Mouse (Mus musculus): ENCODE measurements around the gene Kcnq2. TPM values are rescaled to one million over a fixed set of nuclear protein-coding genes. Genes with fewer than 3 reads are reported as not detected.

Kcnq2 gene
- polyA plus RNA-seq, 1 experiment from 2014 or later: 0.29 TPM

- Histone ChIP-seq H3K4me1 (no peaks in the 10 kb centered on the region), H3K4me2 (no peak overlapping the region), H3K36me3 (no peaks in the 10 kb centered on the region), H3K27ac (no peak overlapping the region), H3K9me3 (no peaks in the 10 kb centered on the region), H3K4me3 (no peak overlapping the region), H3K9ac (no peak overlapping the region), H3K27me3 (no peaks in the 10 kb centered on the region)
- ATAC-seq (ENCODE audit: borderline replicate concordance, extremely low read depth, low FRiP score, low TSS enrichment): peak; percentile 23
Observed at GRCm38 (mm10) chr2:181122642-181123041, 12.5 kb downstream of the Kcnq2 start.

DNA sequence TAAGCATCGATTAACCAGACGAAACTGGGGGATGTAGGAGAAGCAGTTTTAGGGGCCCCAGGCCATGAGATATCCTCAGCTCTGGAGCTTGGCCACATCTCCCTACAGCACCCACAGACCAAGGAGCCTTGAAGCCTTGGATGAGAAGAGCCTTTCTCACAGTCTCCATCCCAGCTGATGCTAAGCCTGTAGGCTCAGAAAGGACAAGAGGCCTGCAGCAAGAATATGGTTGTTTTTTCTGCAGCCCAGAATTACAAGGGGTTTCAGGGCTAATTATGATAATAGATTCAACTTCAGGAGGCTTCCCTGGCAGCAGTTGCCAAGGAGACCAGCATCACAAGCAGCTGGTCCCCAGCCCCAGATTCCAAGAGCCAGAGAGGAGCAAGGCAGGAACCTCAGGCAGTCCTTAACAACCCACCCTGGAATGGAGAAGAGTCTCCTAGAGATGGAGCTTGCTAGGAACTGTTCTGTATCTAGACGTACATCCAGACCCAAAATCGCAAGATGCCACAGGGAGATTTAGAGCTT, 14.1 kb downstream of the Kcnq2 start:
- Histone ChIP-seq H3K27me3 (no peaks in the 10 kb centered on the region), H3K36me3 (no peaks in the 10 kb centered on the region), H3K4me2 (no peak overlapping the region), H3K9me3 (no peaks in the 10 kb centered on the region), H3K4me1 (no peaks in the 10 kb centered on the region), H3K4me3 (no peak overlapping the region), H3K9ac (no peak overlapping the region), H3K27ac (no peak overlapping the region)
- no peak for ATAC-seq (ENCODE audit: borderline replicate concordance, extremely low read depth, low FRiP score, low TSS enrichment)
- 80% methylated on average over 4 of the region's 4 CpGs for WGBS

DNA sequence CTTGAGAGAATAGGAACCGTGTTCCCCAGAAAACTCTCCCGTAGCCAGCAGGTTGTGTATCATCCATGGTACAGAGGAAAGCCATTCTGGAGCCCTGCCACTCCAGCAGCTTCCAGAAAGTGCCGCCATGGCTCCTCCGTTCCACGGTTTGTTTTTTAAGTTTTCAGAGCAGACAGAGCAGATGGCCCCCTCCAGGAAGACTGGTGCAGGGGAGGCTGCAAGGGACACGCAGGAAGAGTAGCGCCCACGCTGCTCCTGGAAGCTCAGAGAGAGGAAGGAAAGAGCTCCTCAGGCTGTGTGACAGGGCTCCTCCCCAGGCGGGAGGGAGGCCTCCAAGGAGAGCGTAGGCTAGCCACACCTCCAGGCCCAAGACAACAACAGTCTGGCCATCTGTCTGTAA, 15.1 kb downstream of the Kcnq2 start:
- H3K4me3 ChIP-seq: no peak overlapping the region
- no peak overlapping the region for H3K9ac ChIP-seq
- 27% methylated on average over 10 of the region's 10 CpGs for WGBS
- H3K4me2 ChIP-seq: no peak overlapping the region
- H3K4me1 ChIP-seq: no peaks in the 10 kb centered on the region
- no peaks in the 10 kb centered on the region for H3K9me3 ChIP-seq
- no peak overlapping the region for H3K27ac ChIP-seq
- ATAC-seq (ENCODE audit: borderline replicate concordance, extremely low read depth, low FRiP score, low TSS enrichment): no peak
- no peaks in the 10 kb centered on the region for H3K27me3 ChIP-seq
- H3K36me3 ChIP-seq: no peaks in the 10 kb centered on the region

GRCm38 (mm10) chr2:181116436-181116835, 18.7 kb downstream of the Kcnq2 start:
- no peak overlapping the region for H3K27ac ChIP-seq
- no peak overlapping the region for H3K9ac ChIP-seq
- H3K4me2 ChIP-seq: no peak overlapping the region
- H3K27me3 ChIP-seq: no peaks in the 10 kb centered on the region
- no peak for ATAC-seq (ENCODE audit: borderline replicate concordance, extremely low read depth, low FRiP score, low TSS enrichment)
- no peaks in the 10 kb centered on the region for H3K9me3 ChIP-seq
- H3K4me3 ChIP-seq: no peak overlapping the region
- H3K36me3 ChIP-seq: no peaks in the 10 kb centered on the region
- no peaks in the 10 kb centered on the region for H3K4me1 ChIP-seq
- 78% methylated on average over 5 of the region's 5 CpGs for WGBS

GRCm38 (mm10) chr2:181115367-181115766, 19.7 kb downstream of the Kcnq2 start:
- Histone ChIP-seq H3K27ac (no peak overlapping the region), H3K36me3 (no peaks in the 10 kb centered on the region), H3K9me3 (no peaks in the 10 kb centered on the region), H3K4me3 (no peak overlapping the region), H3K4me1 (no peaks in the 10 kb centered on the region), H3K27me3 (no peaks in the 10 kb centered on the region), H3K4me2 (no peak overlapping the region), H3K9ac (no peak overlapping the region)
- 76% methylated on average over 3 of the region's 3 CpGs for WGBS
- no peak for ATAC-seq (ENCODE audit: borderline replicate concordance, extremely low read depth, low FRiP score, low TSS enrichment)

DNA sequence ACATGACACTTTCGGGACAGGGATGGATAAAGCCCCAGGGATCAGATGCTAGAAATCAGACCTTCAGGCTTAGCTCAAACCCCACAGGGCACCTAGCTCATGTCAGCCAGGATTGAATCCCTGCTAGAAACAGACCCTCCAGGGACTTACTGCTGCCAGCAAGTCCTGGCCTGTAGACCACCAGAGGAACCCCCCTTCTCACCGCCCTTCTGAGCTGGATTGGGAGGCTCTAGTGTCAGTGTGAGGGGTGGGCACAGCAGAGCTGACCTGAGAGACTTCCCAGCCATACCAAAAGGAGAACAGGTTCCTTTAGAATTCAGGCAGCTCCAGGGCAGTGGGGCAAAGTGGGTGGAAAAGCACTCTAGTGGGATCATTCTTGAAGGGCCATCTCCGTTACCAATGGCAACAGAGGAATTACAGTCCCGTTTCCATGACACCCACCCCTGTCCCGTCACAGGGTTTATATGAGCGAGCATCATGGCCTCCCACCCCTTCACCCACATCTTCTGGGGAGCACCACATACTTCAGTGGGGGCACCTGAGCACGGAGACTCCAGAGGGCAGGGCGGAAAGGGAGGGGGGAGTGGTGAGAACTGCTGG, 21.2 kb downstream of the Kcnq2 start:
- H3K4me1 ChIP-seq: no peaks in the 10 kb centered on the region
- H3K27me3 ChIP-seq: no peaks in the 10 kb centered on the region
- no peak overlapping the region for H3K27ac ChIP-seq
- no peak overlapping the region for H3K4me3 ChIP-seq
- H3K9me3 ChIP-seq: no peaks in the 10 kb centered on the region
- no peak overlapping the region for H3K4me2 ChIP-seq
- H3K9ac ChIP-seq: no peak overlapping the region
- WGBS: 53% methylated on average over 8 of the region's 8 CpGs
- H3K36me3 ChIP-seq: no peaks in the 10 kb centered on the region
- ATAC-seq (ENCODE audit: borderline replicate concordance, extremely low read depth, low FRiP score, low TSS enrichment): no peak

- Histone ChIP-seq H3K4me3 (no peak overlapping the region), H3K36me3 (no peaks in the 10 kb centered on the region), H3K9ac (no peak overlapping the region), H3K27ac (no peak overlapping the region), H3K9me3 (no peaks in the 10 kb centered on the region), H3K4me2 (no peak overlapping the region), H3K27me3 (no peaks in the 10 kb centered on the region), H3K4me1 (no peaks in the 10 kb centered on the region)
- WGBS: 87% methylated on average over 1 of the region's 1 CpGs
- ATAC-seq (ENCODE audit: borderline replicate concordance, extremely low read depth, low FRiP score, low TSS enrichment): no peak
Observed at GRCm38 (mm10) chr2:181111665-181112064, 23.4 kb downstream of the Kcnq2 start.

DNA sequence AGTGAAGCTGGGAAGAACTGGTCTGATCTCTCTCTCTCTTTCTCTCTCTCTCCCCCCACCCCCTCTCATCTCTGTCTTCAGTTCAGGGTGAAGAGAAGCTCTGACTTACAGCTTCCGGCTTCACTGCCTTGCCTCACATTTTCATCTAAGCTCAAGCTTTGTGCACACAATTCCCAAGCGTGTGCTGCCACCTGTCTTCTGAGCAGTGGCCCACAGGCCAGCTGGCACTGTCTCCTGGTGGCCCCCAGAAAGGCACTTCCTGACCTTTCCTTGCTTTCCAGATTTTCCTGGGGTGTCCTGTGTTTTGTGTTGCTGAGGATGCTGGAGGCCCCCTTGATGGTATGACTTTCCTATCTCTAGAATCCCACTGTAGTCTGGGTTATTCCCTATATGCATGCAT, 31.0 kb downstream of the Kcnq2 start:
- Histone ChIP-seq H3K4me3 (no peak overlapping the region), H3K4me2 (no peak overlapping the region), H3K9ac (no peak overlapping the region), H3K4me1 (no peaks in the 10 kb centered on the region), H3K9me3 (no peaks in the 10 kb centered on the region), H3K36me3 (no peaks in the 10 kb centered on the region), H3K27ac (no peak overlapping the region), H3K27me3 (no peaks in the 10 kb centered on the region)
- 50% methylated on average over 2 of the region's 2 CpGs for WGBS
- no peak for ATAC-seq (ENCODE audit: borderline replicate concordance, extremely low read depth, low FRiP score, low TSS enrichment)

DNA sequence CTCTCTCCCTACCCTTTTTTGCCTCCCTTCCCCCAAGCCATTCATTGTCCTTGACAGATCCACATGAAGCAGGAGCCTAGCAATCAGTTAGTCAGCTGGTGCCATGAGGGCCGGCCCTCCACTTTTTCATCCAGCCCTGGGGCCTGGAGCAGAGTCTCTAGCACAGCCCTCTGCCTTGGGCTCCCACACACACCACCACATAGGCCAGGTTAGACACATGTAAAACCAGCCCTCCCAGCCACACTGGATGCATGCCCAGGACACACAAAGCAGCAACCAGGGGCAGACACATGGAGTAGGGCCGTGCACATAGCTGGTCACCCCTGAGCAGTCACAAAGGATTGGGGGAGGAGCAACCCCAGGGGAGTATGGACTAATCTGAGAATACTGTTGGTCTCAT, 32.9 kb downstream of the Kcnq2 start:
- Histone ChIP-seq H3K9me3 (no peaks in the 10 kb centered on the region), H3K4me3 (no peak overlapping the region), H3K4me1 (no peaks in the 10 kb centered on the region), H3K9ac (no peak overlapping the region), H3K4me2 (no peak overlapping the region), H3K27me3 (no peaks in the 10 kb centered on the region), H3K27ac (no peak overlapping the region), H3K36me3 (no peaks in the 10 kb centered on the region)
- ATAC-seq (ENCODE audit: borderline replicate concordance, extremely low read depth, low FRiP score, low TSS enrichment): peak; percentile 55; the same call in 1 of the 2 replicates
- 24% methylated on average over 2 of the region's 2 CpGs for WGBS

- Histone ChIP-seq H3K4me3 (no peak overlapping the region), H3K27me3 (no peaks in the 10 kb centered on the region), H3K9ac (no peak overlapping the region), H3K27ac (no peak overlapping the region), H3K9me3 (no peaks in the 10 kb centered on the region), H3K4me2 (no peak overlapping the region), H3K4me1 (no peaks in the 10 kb centered on the region), H3K36me3 (no peaks in the 10 kb centered on the region)
- 70% methylated on average over 1 of the region's 1 CpGs for WGBS
- ATAC-seq (ENCODE audit: borderline replicate concordance, extremely low read depth, low FRiP score, low TSS enrichment): no peak
Observed at GRCm38 (mm10) chr2:181101626-181102025, 33.5 kb downstream of the Kcnq2 start.

- no peak for ATAC-seq (ENCODE audit: borderline replicate concordance, extremely low read depth, low FRiP score, low TSS enrichment)
- H3K27me3 ChIP-seq: no peaks in the 10 kb centered on the region
- no peak overlapping the region for H3K27ac ChIP-seq
- H3K36me3 ChIP-seq: no peaks in the 10 kb centered on the region
- H3K4me3 ChIP-seq: no peak overlapping the region
- no peak overlapping the region for H3K4me2 ChIP-seq
- H3K9ac ChIP-seq: no peak overlapping the region
- no peaks in the 10 kb centered on the region for H3K9me3 ChIP-seq
- 68% methylated on average over 2 of the region's 2 CpGs for WGBS
- no peaks in the 10 kb centered on the region for H3K4me1 ChIP-seq
Observed at GRCm38 (mm10) chr2:181100087-181100486, 35.0 kb downstream of the Kcnq2 start.

GRCm38 (mm10) chr2:181090123-181090522, 45.0 kb downstream of the Kcnq2 start:
- no peaks in the 10 kb centered on the region for H3K4me1 ChIP-seq
- no peak for ATAC-seq (ENCODE audit: borderline replicate concordance, extremely low read depth, low FRiP score, low TSS enrichment)
- H3K9ac ChIP-seq: no peak overlapping the region
- H3K9me3 ChIP-seq: no peaks in the 10 kb centered on the region
- no peaks in the 10 kb centered on the region; the same call in 1 of the 2 replicates for H3K27me3 ChIP-seq
- WGBS: 60% methylated on average over 3 of the region's 3 CpGs
- no peak overlapping the region for H3K4me2 ChIP-seq
- H3K4me3 ChIP-seq: no peak overlapping the region
- no peak overlapping the region for H3K27ac ChIP-seq
- no peaks in the 10 kb centered on the region for H3K36me3 ChIP-seq

- Histone ChIP-seq H3K36me3 (no peaks in the 10 kb centered on the region), H3K27me3 (no peaks in the 10 kb centered on the region), H3K4me2 (no peak overlapping the region), H3K4me3 (no peak overlapping the region), H3K4me1 (no peaks in the 10 kb centered on the region), H3K9me3 (no peaks in the 10 kb centered on the region), H3K27ac (no peak overlapping the region), H3K9ac (no peak overlapping the region)
- 57% methylated on average over 8 of the region's 8 CpGs for WGBS
- no peak for ATAC-seq (ENCODE audit: borderline replicate concordance, extremely low read depth, low FRiP score, low TSS enrichment)
Observed at GRCm38 (mm10) chr2:181084997-181085396, 50.1 kb downstream of the Kcnq2 start.
